21 mouse cellular contexts compared by ENCODE assay signal in genomic region chrX:16841443-16841842, GRCm38 (mm10). TPM values are rescaled to one million over a fixed set of nuclear protein-coding genes. Genes with fewer than 3 reads are reported as not detected.
"Had no signal": no experiment of that assay in that cellular context is flagged by ENCODE, and none has a peak within 500 bp of the region (broad histone marks: within the 10 kb centered on the region; RNA-seq: fewer than 3 reads in every experiment).

No protein-coding gene starts in this region.

- ATAC-seq: hindbrain, postnatal 0 days; inflammation-experienced regulatory T-cells, adult 6 months; lung, postnatal 0 days; midbrain, embryonic 13.5 days; midbrain, embryonic 16.5 days had no signal

- H3K4me3 ChIP-seq: left cerebral cortex, adult 2 months; megakaryocyte, embryonic 14.5 days; midbrain, embryonic 10.5 days; midbrain, embryonic 13.5 days; myocyte; neural tube, embryonic 13.5 days had no signal

- H3K27me3 ChIP-seq: megakaryocyte, embryonic 14.5 days; midbrain, embryonic 13.5 days; neural tube, embryonic 13.5 days had no signal

- DNase-seq: kidney, adult 18-20 months; kidney, postnatal 25 days; layer of hippocampus, postnatal 36 days; lung, adult 2 months; retina, postnatal 1 day; right cerebral cortex, postnatal 25 days; thymus, adult 2 months; thymus, postnatal 25 days had no signal

- H3K4me2 ChIP-seq: midbrain, embryonic 13.5 days; neural tube, embryonic 13.5 days had no signal

- H3K9me3 ChIP-seq: megakaryocyte, embryonic 14.5 days; midbrain, embryonic 10.5 days; midbrain, embryonic 13.5 days; neural tube, embryonic 13.5 days had no signal

- H3K9ac ChIP-seq: liver, embryonic 14.5 days; midbrain, embryonic 13.5 days; neural tube, embryonic 13.5 days had no signal

- H3K36me3 ChIP-seq: midbrain, embryonic 10.5 days; midbrain, embryonic 13.5 days; neural tube, embryonic 13.5 days had no signal

- H3K27ac ChIP-seq: hindbrain, postnatal 0 days; kidney, postnatal 0 days; left cerebral cortex, adult 2 months; liver, embryonic 14.5 days; midbrain, embryonic 10.5 days; midbrain, embryonic 13.5 days; neural tube, embryonic 13.5 days; stomach, postnatal 0 days had no signal

- H3K4me1 ChIP-seq: megakaryocyte, embryonic 14.5 days; midbrain, embryonic 10.5 days; midbrain, embryonic 13.5 days; neural tube, embryonic 13.5 days had no signal

RNA-seq across cellular contexts. Expression of gene Maob, which starts 24.3 kb away (rescaled TPM):
- polyA plus RNA-seq: inflammation-experienced regulatory T-cells, adult 6 months had no signal
